Mouse (Mus musculus) small intestine, adult 2 months (tissue): Measurements from ENCODE around the gene Dph6. TPM values are rescaled to one million over a fixed set of nuclear protein-coding genes. Genes with fewer than 3 reads are reported as not detected.

Experiments used
- H3K27ac ChIP-seq: fragments of 200-500 bp; 2 replicates; pipeline ENCODE4 v1.5.1; 2012; ENCODE audit warnings: low read depth, low read length, control low read depth, inconsistent platforms; ENCODE audit not compliant: insufficient read depth
- H3K27me3 ChIP-seq: fragments of 200-500 bp; 2 replicates; pipeline ENCODE4 v1.6.1; 2012; ENCODE audit warnings: mild to moderate bottlenecking, moderate library complexity, low read length, inconsistent platforms; ENCODE audit not compliant: control insufficient read depth, insufficient read depth
- H3K36me3 ChIP-seq: fragments of 200-500 bp; 2 replicates; pipeline ENCODE4 v1.6.1; 2012; ENCODE audit warnings: mild to moderate bottlenecking, low read length, control low read depth, inconsistent platforms; ENCODE audit not compliant: control insufficient read depth, insufficient read depth
- H3K4me1 ChIP-seq: fragments of 200-500 bp; 2 replicates; pipeline ENCODE4 v1.6.1; 2012; ENCODE audit warnings: low read length, inconsistent platforms, mixed read lengths; ENCODE audit not compliant: control insufficient read depth, insufficient read depth, insufficient read length
- H3K4me3 ChIP-seq: fragments of 200-500 bp; 2 replicates; pipeline ENCODE4 v1.5.1; 2012; ENCODE audit warnings: low read depth, mild to moderate bottlenecking, control low read depth, inconsistent platforms, low read length, moderate library complexity
- CTCF ChIP-seq: fragments of 200-500 bp; IDR thresholded peaks from 2 replicates; pipeline ENCODE4 v1.5.1; 2012; ENCODE audit warnings: low read depth, mild to moderate bottlenecking, control low read depth, inconsistent platforms, low read length, moderate library complexity, mixed read lengths; ENCODE audit not compliant: insufficient replicate concordance, insufficient read length; ENCODE audit errors: extremely low read depth
- POLR2A ChIP-seq: fragments of 200-500 bp; IDR thresholded peaks from 2 replicates; pipeline ENCODE4 v1.6.1; 2012; ENCODE audit warnings: low read depth, mild to moderate bottlenecking, control low read depth, inconsistent platforms, low read length, moderate library complexity
- WGBS: fragments of 180-500 bp; shearing (Covaris S2); methylation state at CpG from one replicate; pipeline ENCODE4 v1.1.7; 2018; 5-methylcytosine and 5-hydroxymethylcytosine counted together
- polyA plus RNA-seq: library from polyadenylated mRNA; depleted of rRNA; stranded (reverse); fragments of >200 nt; gene quantifications from 2 replicates; pipeline ENCODE4 v1.2.3, GENCODE M21; 2012; rRNA removed

Dph6 gene
- 1.8 and 2.7 TPM in 2 replicates for polyA plus RNA-seq

- Histone ChIP-seq H3K4me1 (no peaks in the 10 kb centered on the region), H3K27ac (peak within 1 kb of the TSS; percentile 72), H3K4me3 (peak within 1 kb of the TSS; percentile 90), H3K27me3 (no peaks in the 10 kb centered on the region), H3K36me3 (no peaks in the 10 kb centered on the region)
- under 1% methylated on average over 45 of the region's 45 CpGs for WGBS
- TF ChIP-seq CTCF = no peak
- TF ChIP-seq POLR2A = peak; percentile 47
These were observed at the start of gene Dph6 for GRCm38 (mm10) chr2:114654365-114655239. Gene Dph6, minus strand, starts transcription at chr2:114654964.

DNA sequence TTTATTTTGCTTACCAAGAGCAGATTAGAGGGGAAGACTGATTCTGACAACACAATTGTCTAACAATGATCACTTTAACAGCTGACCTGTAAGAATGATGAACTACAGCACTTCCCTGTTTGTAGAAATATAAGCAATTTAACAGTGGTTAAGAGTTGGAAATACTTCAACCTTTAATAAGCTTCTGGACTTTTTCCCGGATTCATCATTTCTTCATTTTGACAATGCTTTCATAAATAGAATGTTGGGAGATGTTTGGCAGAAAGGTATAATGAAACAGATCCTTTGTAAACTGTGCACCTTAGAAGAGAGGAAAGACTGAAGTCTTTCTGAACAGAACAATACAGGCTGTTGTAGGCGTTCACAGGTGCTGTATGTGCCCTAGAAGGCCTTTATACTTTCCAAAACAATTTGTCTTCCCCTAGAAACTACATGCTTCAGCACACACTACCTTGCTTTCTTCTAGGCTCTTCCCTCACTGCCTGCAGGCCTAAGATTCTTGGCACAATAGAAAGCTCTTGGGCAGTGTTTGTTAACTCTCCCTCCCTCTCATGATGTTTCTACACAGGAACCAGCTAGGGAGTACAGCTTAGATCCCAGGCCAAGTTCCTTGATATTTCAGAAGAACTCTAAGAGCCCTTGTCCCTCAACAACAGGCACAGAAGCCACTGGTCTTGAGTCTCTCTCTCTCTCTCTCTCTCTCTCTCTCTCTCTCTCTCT, 46.4 kb upstream of the Dph6 start:
- WGBS = 46% methylated on average over 2 of the region's 2 CpGs
- TF ChIP-seq CTCF = no peak
- no peak for TF ChIP-seq POLR2A
- H3K4me3 ChIP-seq = no peak overlapping the region

GRCm38 (mm10) chr2:114691607-114692006, 36.8 kb upstream of the Dph6 start:
- Histone ChIP-seq H3K4me1 (no peaks in the 10 kb centered on the region), H3K36me3 (no peaks in the 10 kb centered on the region), H3K4me3 (no peak overlapping the region), H3K27ac (no peak overlapping the region), H3K27me3 (no peaks in the 10 kb centered on the region)
- no peak for TF ChIP-seq POLR2A
- no peak for TF ChIP-seq CTCF
- 59% methylated on average over 2 of the region's 2 CpGs for WGBS

More for the DNA sequence above, 46.4 kb upstream of the Dph6 start:
- Histone ChIP-seq H3K36me3 (no peaks in the 10 kb centered on the region), H3K4me1 (no peaks in the 10 kb centered on the region), H3K27ac (no peak overlapping the region), H3K27me3 (no peaks in the 10 kb centered on the region)

GRCm38 (mm10) chr2:114687483-114687882, 32.7 kb upstream of the Dph6 start:
- H3K36me3 ChIP-seq = no peaks in the 10 kb centered on the region
- H3K4me3 ChIP-seq = no peak overlapping the region
- TF ChIP-seq CTCF = no peak
- TF ChIP-seq POLR2A = no peak
- no peaks in the 10 kb centered on the region for H3K4me1 ChIP-seq
- H3K27ac ChIP-seq = no peak overlapping the region
- no peaks in the 10 kb centered on the region for H3K27me3 ChIP-seq
- 52% methylated on average over 1 of the region's 1 CpGs for WGBS

DNA sequence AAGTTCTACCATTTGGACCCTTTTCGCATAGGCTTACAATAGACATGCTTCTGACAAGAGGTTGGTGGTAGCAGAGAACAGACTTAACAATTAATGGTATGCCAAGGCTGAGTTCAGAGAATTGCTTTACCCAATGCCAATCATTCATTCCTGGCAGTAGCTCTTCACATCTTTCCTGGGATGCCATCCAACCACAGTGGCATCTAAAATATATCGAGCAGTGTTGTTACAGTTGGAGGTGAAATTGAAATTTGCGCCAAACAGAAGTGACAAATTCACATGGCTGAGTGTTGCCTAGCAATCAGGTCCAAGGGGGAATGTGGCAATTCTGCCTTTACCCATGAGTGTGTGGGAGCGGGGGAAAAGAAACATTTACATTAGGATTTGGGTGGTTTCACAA, 32.3 kb upstream of the Dph6 start:
- no peaks in the 10 kb centered on the region for H3K27me3 ChIP-seq
- H3K27ac ChIP-seq = no peak overlapping the region
- WGBS = 80% methylated on average over 4 of the region's 4 CpGs
- H3K36me3 ChIP-seq = no peaks in the 10 kb centered on the region
- TF ChIP-seq CTCF (no peak), POLR2A (no peak)
- no peaks in the 10 kb centered on the region for H3K4me1 ChIP-seq
- no peak overlapping the region for H3K4me3 ChIP-seq

DNA sequence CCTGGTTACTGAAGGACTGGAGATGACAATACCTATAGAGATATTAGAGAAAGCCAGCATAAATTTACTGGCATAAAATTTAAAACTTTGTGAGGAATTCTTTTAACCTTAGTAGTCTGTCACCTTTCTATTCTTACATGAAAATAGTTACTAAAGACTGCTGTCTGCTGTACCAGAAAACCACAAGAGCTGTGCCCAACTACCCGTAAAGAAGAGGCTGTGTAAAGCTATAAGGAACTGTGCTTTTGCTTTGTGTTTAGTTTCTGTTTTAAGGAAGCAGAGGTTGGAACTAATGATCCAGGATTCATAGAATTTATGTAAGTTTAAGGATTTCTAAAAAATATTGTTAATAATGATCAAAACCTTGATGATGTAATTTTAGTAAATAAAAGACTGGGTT, 19.1 kb upstream of the Dph6 start:
- 58% methylated on average over 1 of the region's 1 CpGs for WGBS
- no peaks in the 10 kb centered on the region for H3K4me1 ChIP-seq

DNA sequence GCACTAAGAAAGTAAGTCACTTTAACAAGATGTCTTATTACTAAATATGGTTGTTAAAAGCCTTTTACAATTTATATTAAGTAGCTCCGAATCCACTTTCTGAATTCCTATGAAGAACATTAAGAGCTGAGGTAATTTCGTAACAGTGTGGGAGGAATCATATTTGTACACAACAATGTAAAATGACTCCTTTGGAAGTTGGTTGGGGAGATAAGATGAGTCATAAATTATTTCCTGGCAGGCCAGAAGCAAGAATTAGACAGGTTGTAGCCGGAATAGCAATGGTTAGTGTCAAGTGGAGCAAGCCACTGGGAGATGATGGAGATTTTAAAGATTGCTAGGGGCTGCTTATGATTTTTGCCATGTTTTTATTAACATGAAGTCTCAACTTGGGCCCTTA, 16.2 kb upstream of the Dph6 start:
- Histone ChIP-seq H3K4me1 (no peaks in the 10 kb centered on the region), H3K4me3 (no peak overlapping the region), H3K27ac (no peak overlapping the region), H3K27me3 (no peaks in the 10 kb centered on the region), H3K36me3 (no peaks in the 10 kb centered on the region)
- TF ChIP-seq CTCF = no peak
- no peak for TF ChIP-seq POLR2A
- 44% methylated on average over 3 of the region's 3 CpGs for WGBS

More for the DNA sequence above, 19.1 kb upstream of the Dph6 start:
- H3K27ac ChIP-seq = no peak overlapping the region
- TF ChIP-seq POLR2A = no peak
- no peak for TF ChIP-seq CTCF
- no peaks in the 10 kb centered on the region for H3K27me3 ChIP-seq
- H3K4me3 ChIP-seq = no peak overlapping the region
- no peaks in the 10 kb centered on the region for H3K36me3 ChIP-seq
